Mouse (Mus musculus): ENCODE measurements around the gene Prkar2b. TPM values are rescaled to one million over a fixed set of nuclear protein-coding genes. Genes with fewer than 3 reads are reported as not detected.
A peak's percentile ranks its signal among the peaks of the same experiment; 100 is the strongest.
"Not testable (repeated sequence)": the region's sequence is repeated elsewhere in the genome, so short reads cannot be mapped to it uniquely, and the experiment has no call there.

Prkar2b gene
- total and polyA plus RNA-seq, 3 experiments, result 2.5 to 6.1 (median 2.9) TPM

GRCm38 (mm10) chr12:32011128-32011527 lies 50.0 kb downstream of the Prkar2b start:
- Histone ChIP-seq H3K79me2 (replicated peaks; ENCODE audit: control insufficient read depth, extremely low read depth, insufficient read depth, poor library complexity, severe bottlenecking) (no peaks in the 10 kb centered on the region), H3K4me1 (ENCODE audit: control insufficient read depth in 1 of 2, insufficient read depth in 2 of 2) (peaks cover 7 to 15% of the 10 kb centered on the region in 2 experiments), H3K9ac (ENCODE audit: insufficient read depth, low read depth) (no peak overlapping the region), H3K27ac (ENCODE audit: insufficient read depth, low read depth) (no peak overlapping the region), H3K9me3 (replicated peaks; ENCODE audit: low read length) (no peaks in the 10 kb centered on the region), H3K27me3 (replicated peaks) (no peaks in the 10 kb centered on the region), H3K4me2 (ENCODE audit: insufficient read depth, low read depth, poor library complexity, severe bottlenecking) (no peak overlapping the region), H3K4me3 (replicated peaks in 1 of 3; ENCODE audit: low read depth in 2 of 3, low read length in 2 of 3, poor library complexity in 1 of 3) (no peak overlapping the region), H3K36me3 (replicated peaks in 1 of 2; ENCODE audit: control insufficient read depth in 1 of 2, insufficient read depth in 1 of 2, low read length in 1 of 2) (no peaks in the 10 kb centered on the region)
- no peak for TF ChIP-seq MXI1 (IDR thresholded peaks at IDR 0.05; ENCODE audit: low read depth, low read length)
- TF ChIP-seq CHD1 (IDR thresholded peaks at IDR 0.05; ENCODE audit: low read depth, low read length), result no peak
- no peak for TF ChIP-seq PAX5 (IDR thresholded peaks at IDR 0.05; ENCODE audit: low read length)
- TF ChIP-seq POLR2A (IDR thresholded peaks at IDR 0.05; ENCODE audit: low read depth, low read length), result no peak
- no peak for TF ChIP-seq ZNF384 (IDR thresholded peaks at IDR 0.05; ENCODE audit: low read depth, low read length)
- no peak for TF ChIP-seq E2F4 (IDR thresholded peaks at IDR 0.05; ENCODE audit: insufficient replicate concordance, low read depth, low read length)
- TF ChIP-seq ETS1 (conservative IDR thresholded peaks at IDR 0.05; ENCODE audit: low read depth, low read length), result no peak
- dilution Hi-C loops (cut with MboI; ENCODE audit: extremely low pct_ligation_motif_present, extremely low pct_unique_long_range_greater_than_20kb, low sequenced_read_pairs) (no loop called here), in situ Hi-C loops (cut with MboI; ENCODE audit: low pct_ligation_motif_present, low pct_unique_long_range_greater_than_20kb, low sequenced_read_pairs) (no loop called here)
- DNase-seq (ENCODE audit: extremely low read depth), result no peak

DNA sequence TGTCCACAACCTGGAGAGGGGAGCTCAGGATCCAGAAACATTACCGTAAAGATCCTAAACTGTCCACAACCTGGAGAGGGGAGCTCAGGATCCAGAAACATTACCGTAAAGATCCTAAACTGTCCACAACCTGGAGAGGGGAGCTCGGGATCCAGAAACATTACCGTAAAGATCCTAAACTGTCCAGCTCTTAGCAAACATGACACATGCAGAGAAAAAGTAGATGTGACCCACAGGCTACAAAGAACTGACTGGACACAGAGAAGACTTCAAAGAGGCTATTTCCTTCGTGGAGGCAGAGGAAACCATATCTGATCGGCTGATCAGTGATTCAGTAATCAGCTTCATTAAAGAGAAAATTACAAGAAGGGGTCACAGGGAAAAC lies 51.1 kb downstream of the Prkar2b start:
- H3K27me3 ChIP-seq (replicated peaks); H3K4me2 ChIP-seq (ENCODE audit: insufficient read depth, low read depth, poor library complexity, severe bottlenecking); H3K4me3 ChIP-seq (replicated peaks in 1 of 3; ENCODE audit: low read depth in 2 of 3, low read length in 2 of 3, poor library complexity in 1 of 3); in situ Hi-C loops (cut with MboI; ENCODE audit: low pct_ligation_motif_present, low pct_unique_long_range_greater_than_20kb, low sequenced_read_pairs); H3K36me3 ChIP-seq (replicated peaks in 1 of 2; ENCODE audit: control insufficient read depth in 1 of 2, insufficient read depth in 1 of 2, low read length in 1 of 2); H3K9me3 ChIP-seq (replicated peaks; ENCODE audit: low read length); H3K79me2 ChIP-seq (replicated peaks; ENCODE audit: control insufficient read depth, extremely low read depth, insufficient read depth, poor library complexity, severe bottlenecking); dilution Hi-C loops (cut with MboI; ENCODE audit: extremely low pct_ligation_motif_present, extremely low pct_unique_long_range_greater_than_20kb, low sequenced_read_pairs); H3K9ac ChIP-seq (ENCODE audit: insufficient read depth, low read depth); DNase-seq (ENCODE audit: extremely low read depth); H3K27ac ChIP-seq (ENCODE audit: insufficient read depth, low read depth); H3K4me1 ChIP-seq (ENCODE audit: control insufficient read depth in 1 of 2, insufficient read depth in 2 of 2): not testable (repeated sequence)
- peak; percentile 61; the same call in 1 of the 2 replicates for TF ChIP-seq MXI1 (IDR thresholded peaks at IDR 0.05; ENCODE audit: low read depth, low read length)

GRCm38 (mm10) chr12:32009267-32009984 lies 51.7 kb downstream of the Prkar2b start:
- in situ Hi-C loops (cut with MboI; ENCODE audit: low pct_ligation_motif_present, low pct_unique_long_range_greater_than_20kb, low sequenced_read_pairs) (no loop called here), dilution Hi-C loops (cut with MboI; ENCODE audit: extremely low pct_ligation_motif_present, extremely low pct_unique_long_range_greater_than_20kb, low sequenced_read_pairs) (no loop called here)
- H3K27me3 ChIP-seq (replicated peaks), result no peaks in the 10 kb centered on the region
- H3K4me1 ChIP-seq (ENCODE audit: control insufficient read depth in 1 of 2, insufficient read depth in 2 of 2), result no peaks in the 10 kb centered on the region; a peak in 2 of 4 replicates
- no peak overlapping the region for H3K27ac ChIP-seq (ENCODE audit: insufficient read depth, low read depth)
- no peak overlapping the region for H3K4me3 ChIP-seq (replicated peaks in 1 of 3; ENCODE audit: low read depth in 2 of 3, low read length in 2 of 3, poor library complexity in 1 of 3)
- no peaks in the 10 kb centered on the region for H3K9me3 ChIP-seq (replicated peaks; ENCODE audit: low read length)
- no peaks in the 10 kb centered on the region for H3K79me2 ChIP-seq (replicated peaks; ENCODE audit: control insufficient read depth, extremely low read depth, insufficient read depth, poor library complexity, severe bottlenecking)
- no peak overlapping the region for H3K9ac ChIP-seq (ENCODE audit: insufficient read depth, low read depth)
- no peak for DNase-seq (ENCODE audit: extremely low read depth)
- TF ChIP-seq MXI1 (IDR thresholded peaks at IDR 0.05; ENCODE audit: low read depth, low read length) (peak; percentile 66; the same call in 1 of the 2 replicates), UBTF (IDR thresholded peaks at IDR 0.05; ENCODE audit: low read depth, low read length) (no peak)
- no peaks in the 10 kb centered on the region for H3K36me3 ChIP-seq (replicated peaks in 1 of 2; ENCODE audit: control insufficient read depth in 1 of 2, insufficient read depth in 1 of 2, low read length in 1 of 2)
- H3K4me2 ChIP-seq (ENCODE audit: insufficient read depth, low read depth, poor library complexity, severe bottlenecking), result no peak overlapping the region
